Mouse (Mus musculus): ENCODE results near the gene Sprtn. TPM values are rescaled to one million over a fixed set of nuclear protein-coding genes. Genes with fewer than 3 reads are reported as not detected.

The Sprtn gene
- total and polyA plus RNA-seq, 2 experiments from 2014 or later, result 6.0 to 16.0 TPM

DNA sequence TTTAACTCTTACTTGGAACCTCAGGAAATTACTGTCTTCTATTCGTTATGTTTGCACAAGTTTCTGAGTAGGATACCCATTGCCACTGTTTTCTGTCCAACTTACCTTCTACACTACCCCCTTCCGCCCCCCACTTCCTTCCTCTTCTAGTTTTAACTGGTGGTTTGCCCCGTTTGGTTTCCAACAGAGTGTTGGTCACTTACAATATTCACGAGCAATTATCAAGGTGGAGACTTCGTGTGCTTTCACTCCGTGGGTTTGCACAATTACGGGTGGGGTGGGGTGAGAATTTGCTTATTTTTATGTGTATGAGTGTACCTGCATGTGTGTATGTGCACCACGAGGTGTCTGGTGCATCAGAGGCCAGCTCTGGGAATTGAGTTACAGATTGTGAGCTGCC, 34.0 kb upstream of the Sprtn start:
- TF ChIP-seq CTCF (IDR thresholded peaks at IDR 0.05; ENCODE audit: low read depth), result no peak
- Histone ChIP-seq H3K27ac (ENCODE audit: low read depth, low read length) (no peak overlapping the region), H3K4me2 (ENCODE audit: low read depth) (peak overlapping the region; percentile 77), H3K4me3 (ENCODE audit: low read depth, low read length) (peak overlapping the region; percentile 96), H3K27me3 (ENCODE audit: insufficient read depth, low read length) (no peaks in the 10 kb centered on the region), H3K9me3 (ENCODE audit: low read length) (no peaks in the 10 kb centered on the region), H3K9ac (peak overlapping the region; percentile 85), H3K36me3 (ENCODE audit: insufficient read depth) (peaks cover 13% of the 10 kb centered on the region; the same call in 1 of the 2 replicates), H3K4me1 (ENCODE audit: insufficient read depth) (peaks cover 6% of the 10 kb centered on the region; the same call in 1 of the 2 replicates)
- DNase-seq (no peak), ATAC-seq (no peak)
- 21% methylated on average over 8 of the region's 8 CpGs for WGBS

- no peak for TF ChIP-seq CTCF (IDR thresholded peaks at IDR 0.05; ENCODE audit: low read depth)
- Histone ChIP-seq H3K27me3 (ENCODE audit: insufficient read depth, low read length) (no peaks in the 10 kb centered on the region), H3K36me3 (ENCODE audit: insufficient read depth) (peaks cover 9% of the 10 kb centered on the region), H3K4me1 (ENCODE audit: insufficient read depth) (peaks cover 6% of the 10 kb centered on the region; the same call in 1 of the 2 replicates), H3K9ac (no peak overlapping the region), H3K4me3 (ENCODE audit: low read depth, low read length) (no peak overlapping the region), H3K9me3 (ENCODE audit: low read length) (no peaks in the 10 kb centered on the region), H3K27ac (ENCODE audit: low read depth, low read length) (no peak overlapping the region), H3K4me2 (ENCODE audit: low read depth) (no peak overlapping the region)
- WGBS, result 87% methylated on average over 3 of the region's 3 CpGs
- DNase-seq, result no peak
- ATAC-seq, result no peak
Observed at GRCm38 (mm10) chr8:124866669-124867068, 31.0 kb upstream of the Sprtn start.

DNA sequence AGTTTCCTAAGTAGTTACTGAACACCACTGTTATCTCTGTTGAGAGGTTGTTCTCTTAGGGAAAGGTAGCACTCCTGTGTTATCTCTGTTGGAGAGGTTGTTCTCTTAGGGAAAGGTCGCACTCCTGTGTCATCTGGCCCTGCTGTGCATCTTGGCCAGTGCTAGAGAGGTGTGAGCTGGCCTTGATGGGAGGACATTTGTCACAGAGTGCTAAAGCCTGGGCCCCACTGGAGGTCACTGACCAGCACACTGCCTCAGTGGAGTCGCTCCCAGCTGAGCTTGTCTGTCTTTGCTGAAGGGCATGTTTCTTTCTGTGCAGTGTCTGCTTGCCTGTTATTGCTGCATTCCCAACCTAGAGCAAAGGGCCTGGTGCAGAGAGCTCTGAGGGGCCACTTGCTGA, 30.6 kb upstream of the Sprtn start:
- H3K27ac ChIP-seq (ENCODE audit: low read depth, low read length), result no peak overlapping the region
- TF ChIP-seq CTCF (IDR thresholded peaks at IDR 0.05; ENCODE audit: low read depth), result no peak

DNA sequence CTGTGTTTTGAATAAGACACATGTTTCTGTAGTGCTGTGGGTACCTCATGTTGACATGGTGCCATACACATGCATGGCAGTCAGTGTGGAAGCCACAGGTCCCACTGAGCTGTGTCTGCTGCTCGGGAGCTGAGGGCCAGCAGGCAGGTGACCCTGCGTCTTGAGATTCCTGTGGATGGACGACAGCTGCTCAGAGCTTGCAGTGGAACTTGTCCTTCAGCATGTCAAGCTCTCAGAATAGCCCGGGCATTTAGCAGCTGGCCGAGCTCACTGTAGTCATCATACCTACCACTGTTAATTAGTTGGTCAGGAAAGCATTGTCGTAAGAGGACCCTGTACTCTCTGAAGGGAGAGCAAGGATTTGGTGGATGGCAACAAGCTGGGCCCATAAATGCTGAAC, 28.0 kb upstream of the Sprtn start:
- Histone ChIP-seq H3K9ac (no peak overlapping the region), H3K4me3 (ENCODE audit: low read depth, low read length) (no peak overlapping the region), H3K27ac (ENCODE audit: low read depth, low read length) (no peak overlapping the region), H3K9me3 (ENCODE audit: low read length) (no peaks in the 10 kb centered on the region), H3K27me3 (ENCODE audit: insufficient read depth, low read length) (no peaks in the 10 kb centered on the region), H3K36me3 (ENCODE audit: insufficient read depth) (peaks cover 38% of the 10 kb centered on the region), H3K4me1 (ENCODE audit: insufficient read depth) (no peaks in the 10 kb centered on the region), H3K4me2 (ENCODE audit: low read depth) (no peak overlapping the region)
- DNase-seq (no peak), ATAC-seq (no peak)
- no peak for TF ChIP-seq CTCF (IDR thresholded peaks at IDR 0.05; ENCODE audit: low read depth)
- WGBS, result 91% methylated on average over 6 of the region's 6 CpGs

More for the DNA sequence above, 30.6 kb upstream of the Sprtn start:
- Histone ChIP-seq H3K4me3 (ENCODE audit: low read depth, low read length) (no peak overlapping the region), H3K9ac (no peak overlapping the region), H3K9me3 (ENCODE audit: low read length) (no peaks in the 10 kb centered on the region), H3K36me3 (ENCODE audit: insufficient read depth) (peaks cover 14% of the 10 kb centered on the region), H3K4me2 (ENCODE audit: low read depth) (no peak overlapping the region), H3K4me1 (ENCODE audit: insufficient read depth) (peaks cover 6% of the 10 kb centered on the region; the same call in 1 of the 2 replicates), H3K27me3 (ENCODE audit: insufficient read depth, low read length) (no peaks in the 10 kb centered on the region)
- ATAC-seq (no peak), DNase-seq (no peak)
- 96% methylated on average over 2 of the region's 2 CpGs for WGBS

GRCm38 (mm10) chr8:124871474-124871873, 26.2 kb upstream of the Sprtn start:
- no peaks in the 10 kb centered on the region for H3K9me3 ChIP-seq (ENCODE audit: low read length)

DNA sequence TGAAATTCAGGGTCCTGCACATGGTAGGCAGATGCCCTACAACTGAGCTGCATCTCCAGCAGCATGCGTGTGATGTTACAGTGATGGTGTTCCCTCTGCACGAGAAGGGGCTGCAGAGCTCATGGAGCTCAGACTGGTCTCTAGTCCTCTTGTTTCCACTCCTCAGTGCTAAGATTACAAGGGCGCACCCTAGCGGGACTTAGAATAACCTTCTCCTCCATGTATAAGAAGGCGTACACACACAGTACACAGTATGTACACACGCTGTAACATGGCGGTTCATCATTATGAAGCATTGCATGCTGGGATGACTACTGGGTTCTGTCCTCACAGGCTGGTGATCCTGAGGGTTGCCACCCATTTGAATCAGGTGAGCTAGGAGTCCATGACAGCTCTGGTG, 25.6 kb upstream of the Sprtn start:
- 92% methylated on average over 7 of the region's 7 CpGs for WGBS
- no peaks in the 10 kb centered on the region for H3K27me3 ChIP-seq (ENCODE audit: insufficient read depth, low read length)
- no peak overlapping the region for H3K4me3 ChIP-seq (ENCODE audit: low read depth, low read length)
- H3K27ac ChIP-seq (ENCODE audit: low read depth, low read length), result no peak overlapping the region
- no peaks in the 10 kb centered on the region for H3K9me3 ChIP-seq (ENCODE audit: low read length)
- no peak for TF ChIP-seq CTCF (IDR thresholded peaks at IDR 0.05; ENCODE audit: low read depth)
- DNase-seq, result no peak
- H3K9ac ChIP-seq, result no peak overlapping the region
- peaks cover 61% of the 10 kb centered on the region for H3K36me3 ChIP-seq (ENCODE audit: insufficient read depth)
- no peak for ATAC-seq
- H3K4me1 ChIP-seq (ENCODE audit: insufficient read depth), result no peaks in the 10 kb centered on the region
- no peak overlapping the region for H3K4me2 ChIP-seq (ENCODE audit: low read depth)

More at GRCm38 (mm10) chr8:124871474-124871873, 26.2 kb upstream of the Sprtn start:
- DNase-seq (no peak), ATAC-seq (no peak)
- H3K36me3 ChIP-seq (ENCODE audit: insufficient read depth), result peaks cover 55% of the 10 kb centered on the region
- no peak overlapping the region for H3K4me2 ChIP-seq (ENCODE audit: low read depth)
- H3K4me1 ChIP-seq (ENCODE audit: insufficient read depth), result no peaks in the 10 kb centered on the region
- no peaks in the 10 kb centered on the region for H3K27me3 ChIP-seq (ENCODE audit: insufficient read depth, low read length)
- 90% methylated on average over 7 of the region's 7 CpGs for WGBS
- H3K9ac ChIP-seq, result no peak overlapping the region
- H3K4me3 ChIP-seq (ENCODE audit: low read depth, low read length), result no peak overlapping the region
- no peak for TF ChIP-seq CTCF (IDR thresholded peaks at IDR 0.05; ENCODE audit: low read depth)
- H3K27ac ChIP-seq (ENCODE audit: low read depth, low read length), result no peak overlapping the region

GRCm38 (mm10) chr8:124872690-124873089, 25.0 kb upstream of the Sprtn start:
- Histone ChIP-seq H3K4me3 (ENCODE audit: low read depth, low read length) (no peak overlapping the region), H3K27me3 (ENCODE audit: insufficient read depth, low read length) (no peaks in the 10 kb centered on the region), H3K27ac (ENCODE audit: low read depth, low read length) (no peak overlapping the region), H3K4me1 (ENCODE audit: insufficient read depth) (no peaks in the 10 kb centered on the region), H3K9me3 (ENCODE audit: low read length) (no peaks in the 10 kb centered on the region), H3K36me3 (ENCODE audit: insufficient read depth) (peaks cover 67% of the 10 kb centered on the region), H3K9ac (no peak overlapping the region), H3K4me2 (ENCODE audit: low read depth) (no peak overlapping the region)
- TF ChIP-seq CTCF (IDR thresholded peaks at IDR 0.05; ENCODE audit: low read depth), result no peak
- ATAC-seq (no peak), DNase-seq (no peak)
- WGBS, result 93% methylated on average over 5 of the region's 5 CpGs
